Mouse (Mus musculus) intestine, postnatal 0 days (tissue): Measurements from ENCODE around the gene Bcs1l. TPM values are rescaled to one million over a fixed set of nuclear protein-coding genes. Genes with fewer than 3 reads are reported as not detected.

ENCODE experiments used
- ATAC-seq: fragments of 200-750 bp; cut with Nextera tagmentation; 2 replicates; pipeline ENCODE4 v1.8.0; 2017; ENCODE audit warnings: mild to moderate bottlenecking, moderate TSS enrichment, moderate library complexity
- H3K27ac ChIP-seq: fragments of 300-500 bp; sonication (generic); 2 replicates; pipeline ENCODE4 v1.5.1; 2014; ENCODE audit warnings: mild to moderate bottlenecking, low read depth, low read length, moderate library complexity
- H3K27me3 ChIP-seq: fragments of 300-500 bp; sonication (generic); replicated peaks from 2 replicates; pipeline ENCODE4 v1.6.1; 2014; ENCODE audit warnings: low read length, mixed read lengths; ENCODE audit not compliant: control insufficient read depth, insufficient read depth
- H3K36me3 ChIP-seq: fragments of 300-500 bp; sonication (generic); 2 replicates; pipeline ENCODE4 v1.6.1; 2014; ENCODE audit warnings: mild to moderate bottlenecking, moderate library complexity; ENCODE audit not compliant: control insufficient read depth, insufficient read depth
- H3K4me1 ChIP-seq: fragments of 300-500 bp; sonication (generic); replicated peaks from 2 replicates; pipeline ENCODE4 v1.6.1; 2014; ENCODE audit warnings: antibody characterized with exemption, low read length, mixed read lengths; ENCODE audit not compliant: control insufficient read depth, insufficient read depth
- H3K4me2 ChIP-seq: fragments of 300-500 bp; sonication (generic); replicated peaks from 2 replicates; pipeline ENCODE4 v1.6.1; 2014; ENCODE audit warnings: low read depth, mild to moderate bottlenecking, moderate library complexity
- H3K4me3 ChIP-seq: fragments of 300-500 bp; sonication (generic); 2 replicates; pipeline ENCODE4 v1.5.1; 2014; ENCODE audit warnings: low read depth, low read length
- H3K9ac ChIP-seq: fragments of 300-500 bp; sonication (generic); 2 replicates; pipeline ENCODE4 v1.6.1; 2014; ENCODE audit warnings: mild to moderate bottlenecking, low read depth, low read length
- H3K9me3 ChIP-seq: fragments of 300-500 bp; sonication (generic); 2 replicates; pipeline ENCODE4 v1.6.1; 2016; ENCODE audit warnings: mixed run types; ENCODE audit not compliant: control insufficient read depth
- CTCF ChIP-seq: sonication (generic); IDR thresholded peaks from 2 replicates; pipeline ENCODE4 v1.5.1; 2016; ENCODE audit warnings: low read depth, mild to moderate bottlenecking, control low read depth, antibody characterized with exemption, moderate library complexity
- WGBS: fragments of 180-500 bp; shearing (Covaris S2); extraction: QIAGEN DNeasy Blood & Tissue Kit; methylation state at CpG from one replicate; pipeline ENCODE4 v1.1.7; 2014; 5-methylcytosine and 5-hydroxymethylcytosine counted together
- polyA plus RNA-seq: library from polyadenylated mRNA; unstranded; fragments of >200 nt; fragmentation: Nextera tagmentation; extraction: Ambion mirVana; gene quantifications from 2 replicates; pipeline ENCODE4 v1.2.1, GENCODE M21; 2015

The Bcs1l gene
- polyA plus RNA-seq, 1 experiment from 2014 or later = 6.0 TPM

- H3K36me3 ChIP-seq = peaks cover 87% of the 10 kb centered on the region
- 91% methylated on average over 29 of the region's 29 CpGs for WGBS
- no peaks in the 10 kb centered on the region for H3K9me3 ChIP-seq
- no peaks in the 10 kb centered on the region for H3K4me1 ChIP-seq
- no peak overlapping the region for H3K4me3 ChIP-seq
- ATAC-seq = no peak
- H3K27ac ChIP-seq = no peak overlapping the region; the same call in 1 of the 2 replicates
- H3K9ac ChIP-seq = no peak overlapping the region
- TF ChIP-seq CTCF = no peak
- no peak overlapping the region for H3K4me2 ChIP-seq
- H3K27me3 ChIP-seq = no peaks in the 10 kb centered on the region
Measured at GRCm38 (mm10) chr1:74569739-74570719, 18.1 kb upstream of the Bcs1l start.

GRCm38 (mm10) chr1:74582621-74583020 lies 5.5 kb upstream of the Bcs1l start:
- no peaks in the 10 kb centered on the region for H3K27me3 ChIP-seq
- H3K4me3 ChIP-seq = no peak overlapping the region
- 89% methylated on average over 3 of the region's 3 CpGs for WGBS
- TF ChIP-seq CTCF = no peak
- H3K9ac ChIP-seq = no peak overlapping the region
- H3K4me1 ChIP-seq = no peaks in the 10 kb centered on the region
- no peaks in the 10 kb centered on the region for H3K9me3 ChIP-seq
- no peak for ATAC-seq
- no peak overlapping the region for H3K4me2 ChIP-seq
- H3K36me3 ChIP-seq = peaks cover 26% of the 10 kb centered on the region
- no peak overlapping the region for H3K27ac ChIP-seq

GRCm38 (mm10) chr1:74584616-74585398 lies 3.3 kb upstream of the Bcs1l start:
- Histone ChIP-seq H3K4me1 (peaks cover 3% of the 10 kb centered on the region; the same call in 1 of the 2 replicates), H3K9me3 (no peaks in the 10 kb centered on the region), H3K27ac (no peak overlapping the region), H3K4me2 (no peak overlapping the region), H3K27me3 (no peaks in the 10 kb centered on the region), H3K9ac (no peak overlapping the region), H3K4me3 (no peak overlapping the region), H3K36me3 (peaks cover 14% of the 10 kb centered on the region)
- TF ChIP-seq CTCF = no peak
- 93% methylated on average over 3 of the region's 3 CpGs for WGBS
- ATAC-seq = no peak

DNA sequence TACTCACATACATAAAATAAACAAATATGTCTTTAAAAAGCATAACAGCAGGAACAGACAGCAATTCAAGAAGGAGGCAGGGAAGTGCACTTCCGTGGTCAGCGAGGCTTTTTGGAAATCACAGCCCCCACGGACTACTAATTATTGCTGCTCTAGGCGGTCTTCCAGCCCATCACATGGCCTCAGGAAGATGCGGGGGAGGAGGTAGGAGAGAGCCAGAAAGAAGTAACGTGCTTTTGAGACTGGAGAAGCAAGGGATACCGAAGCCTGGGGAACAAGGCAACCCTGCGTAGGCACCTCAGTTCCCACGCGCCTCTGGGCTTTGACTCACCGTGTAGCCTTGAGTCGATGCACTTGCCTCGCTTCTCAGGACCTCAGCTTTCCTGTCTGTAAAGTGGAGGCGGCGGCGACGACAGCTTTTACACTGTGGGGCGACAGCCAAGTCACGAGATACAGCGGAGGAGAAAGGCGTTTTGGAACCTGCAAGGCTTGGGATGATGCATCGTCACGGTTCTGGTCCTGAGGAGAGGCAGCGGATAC lies 786 bp upstream of the Bcs1l start:
- no peak for TF ChIP-seq CTCF
- H3K9ac ChIP-seq = peak overlapping the region; percentile 65
- H3K27ac ChIP-seq = peak overlapping the region; percentile 68; the same call in 1 of the 2 replicates
- H3K4me3 ChIP-seq = peak overlapping the region; percentile 89
- H3K4me1 ChIP-seq = peaks cover 3% of the 10 kb centered on the region; the same call in 1 of the 2 replicates
- H3K4me2 ChIP-seq = peak overlapping the region; percentile 71
- H3K36me3 ChIP-seq = peaks cover 19% of the 10 kb centered on the region
- no peaks in the 10 kb centered on the region for H3K9me3 ChIP-seq
- no peaks in the 10 kb centered on the region for H3K27me3 ChIP-seq
- no peak for ATAC-seq
- WGBS = under 1% methylated on average over 24 of the region's 24 CpGs

GRCm38 (mm10) chr1:74594434-74594833 lies 6.3 kb downstream of the Bcs1l start:
- Histone ChIP-seq H3K4me2 (no peak overlapping the region), H3K27me3 (no peaks in the 10 kb centered on the region), H3K27ac (peak overlapping the region; percentile 21; the same call in 1 of the 2 replicates), H3K9me3 (no peaks in the 10 kb centered on the region), H3K4me1 (no peaks in the 10 kb centered on the region), H3K36me3 (peaks cover 69% of the 10 kb centered on the region), H3K4me3 (no peak overlapping the region), H3K9ac (no peak overlapping the region)
- ATAC-seq = no peak
- 72% methylated on average over 8 of the region's 8 CpGs for WGBS
- no peak for TF ChIP-seq CTCF
